9 mouse cellular contexts compared by ENCODE assay signal in the genomic region with DNA sequence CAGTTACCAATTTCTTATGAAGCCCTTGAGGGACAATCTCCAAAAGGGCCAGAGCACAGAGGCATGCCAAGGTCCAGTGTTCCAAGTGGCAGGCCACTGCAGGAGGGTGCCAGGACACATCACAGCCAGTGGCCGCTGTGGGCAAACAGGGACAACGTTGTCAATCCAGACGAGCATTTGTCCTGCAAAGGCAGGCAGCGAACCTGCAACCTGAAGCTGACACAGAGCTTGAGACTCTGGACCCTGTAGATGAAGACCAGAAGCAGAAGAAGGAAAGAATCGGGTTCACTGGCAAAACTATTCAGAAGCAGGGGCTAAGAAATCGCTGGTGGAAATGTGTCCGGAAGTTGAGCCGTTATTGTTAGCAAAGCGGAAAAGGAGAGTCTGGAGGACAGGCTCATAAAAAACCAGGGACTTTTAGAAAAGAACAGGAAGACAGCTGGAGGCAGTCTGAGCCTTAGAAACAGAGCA.
DNase-seq lines count a peak whose midpoint lies in the region; ATAC-seq and TF ChIP-seq lines count a peak whose summit lies in the region.
"Had no signal": no experiment of that assay in that cellular context is flagged by ENCODE, and none has a peak within 500 bp of the region (broad histone marks: within the 10 kb centered on the region; RNA-seq: fewer than 3 reads in every experiment).

No protein-coding gene starts in this region.

- peak; percentile 31 for DNase-seq in adrenal gland, adult 2 months
- no peak for DNase-seq in adrenal gland, adult 8-10 months
- DNase-seq in heart, adult 2 months, result peak; percentile 56 to 63
- DNase-seq in lung, postnatal 36 days, result peak; percentile 28
- no peak for DNase-seq in right cerebral cortex, postnatal 36 days (ENCODE audit: low spot score in 2 of 2)
- DNase-seq in thymus, adult 2 months, result no peak
- DNase-seq in spleen, postnatal 4 days (ENCODE audit: low spot score in 2 of 2), result no peak

- no peak for TF ChIP-seq POLR2A in heart, adult 2 months (IDR thresholded peaks at IDR 0.05; ENCODE audit: insufficient read depth, low read depth, low read length)
- TF ChIP-seq POLR2A in thymus, adult 2 months (IDR thresholded peaks at IDR 0.05; ENCODE audit: control insufficient read depth, extremely low read depth, insufficient read depth, low read length, poor library complexity), result no peak

- H3K36me3 ChIP-seq in heart, adult 2 months (ENCODE audit: control insufficient read depth, insufficient read depth, low read length), result peaks cover 2% of the 10 kb centered on the region; the same call in 1 of the 2 replicates
- H3K36me3 ChIP-seq in kidney, embryonic 15.5 days, result no peaks in the 10 kb centered on the region
- H3K36me3 ChIP-seq in thymus, adult 2 months (ENCODE audit: control insufficient read depth, insufficient read depth, low read length), result no peaks in the 10 kb centered on the region

- intact Hi-C loops in heart, adult 2 months (cut with DNase I), result loop anchor here (5.0 kb wide), 1 partner anchor 47 kb away; no protein-coding TSS in a partner anchor

- peaks cover 7% of the 10 kb centered on the region for H3K4me1 ChIP-seq in heart, adult 2 months (ENCODE audit: control insufficient read depth, insufficient read depth, low read length)
- peaks cover 22% of the 10 kb centered on the region for H3K4me1 ChIP-seq in kidney, embryonic 15.5 days
- H3K4me1 ChIP-seq in thymus, adult 2 months (replicated peaks; ENCODE audit: control insufficient read depth, insufficient read depth, low read length), result no peaks in the 10 kb centered on the region

- H3K4me3 ChIP-seq in heart, adult 2 months, result no peak overlapping the region
- no peak overlapping the region for H3K4me3 ChIP-seq in kidney, embryonic 15.5 days (replicated peaks)
- H3K4me3 ChIP-seq in thymus, adult 2 months (ENCODE audit: control insufficient read depth, insufficient read depth, low read length), result no peak overlapping the region
- H3K4me3 ChIP-seq: megakaryocyte, embryonic 14.5 days had no signal

- peak overlapping the region; percentile 20; the same call in 1 of the 2 replicates for H3K4me2 ChIP-seq in kidney, embryonic 15.5 days

- H3K9me3 ChIP-seq in kidney, embryonic 15.5 days (replicated peaks), result no peaks in the 10 kb centered on the region
- H3K9me3 ChIP-seq: megakaryocyte, embryonic 14.5 days had no signal

- peak; percentile 9; the same call in 1 of the 2 replicates for ATAC-seq in kidney, embryonic 15.5 days (replicated peaks; ENCODE audit: low FRiP score)

- peak overlapping the region; percentile 60 for H3K27ac ChIP-seq in heart, adult 2 months
- peak overlapping the region; percentile 54 for H3K27ac ChIP-seq in kidney, embryonic 15.5 days
- no peak overlapping the region for H3K27ac ChIP-seq in thymus, adult 2 months (ENCODE audit: control insufficient read depth, insufficient read depth, low read length)

- no peaks in the 10 kb centered on the region for H3K27me3 ChIP-seq in heart, adult 2 months (ENCODE audit: control insufficient read depth, insufficient read depth, low read length)
- no peaks in the 10 kb centered on the region for H3K27me3 ChIP-seq in kidney, embryonic 15.5 days
- H3K27me3 ChIP-seq in thymus, adult 2 months (ENCODE audit: control insufficient read depth, insufficient read depth, low read length), result no peaks in the 10 kb centered on the region

- peak overlapping the region; percentile 20; the same call in 1 of the 2 replicates for H3K9ac ChIP-seq in heart, adult 2 months (ENCODE audit: low read depth, low read length)
- no peak overlapping the region for H3K9ac ChIP-seq in kidney, embryonic 15.5 days

- H3K79me2 ChIP-seq in heart, adult 2 months (replicated peaks; ENCODE audit: control insufficient read depth, insufficient read depth, low read length), result no peaks in the 10 kb centered on the region

- WGBS in heart, adult 2 months, result 20% methylated on average over 9 of the region's 9 CpGs
- 30% methylated on average over 9 of the region's 9 CpGs for WGBS in kidney, embryonic 15.5 days
- 46% methylated on average over 9 of the region's 9 CpGs for WGBS in thymus, adult 2 months

- TF ChIP-seq EP300 in heart, adult 2 months (IDR thresholded peaks at IDR 0.05; ENCODE audit: insufficient read depth, low read depth, low read length), result peak; percentile 24; the same call in 1 of the 2 replicates

- TF ChIP-seq CTCF in heart, adult 2 months (IDR thresholded peaks at IDR 0.05), result peak; percentile 34
- no peak for TF ChIP-seq CTCF in thymus, adult 2 months (IDR thresholded peaks at IDR 0.05; ENCODE audit: borderline replicate concordance, control insufficient read depth, extremely low read depth, insufficient read depth, low read length, poor library complexity)

Comparison
In these comparisons a context has a peak if more than half of its experiments do, and no peak if none do; other contexts are left out.
1. DNase-seq: peak in adrenal gland, adult 2 months (single experiment), heart, adult 2 months (2 of 2) and lung, postnatal 36 days (single experiment); none in adrenal gland, adult 8-10 months (single experiment), right cerebral cortex, postnatal 36 days (0 of 2), thymus, adult 2 months (single experiment) and spleen, postnatal 4 days (0 of 2).